Mouse (Mus musculus) thymus, postnatal 25 days (tissue): ENCODE data around the gene Nipa1.
"Not testable (repeated sequence)": the region's sequence is repeated elsewhere in the genome, so short reads cannot be mapped to it uniquely, and the experiment has no call there.

Source experiments
- DNase-seq: peaks from one replicate; pipeline ENCODE4 v3.0.0; 2022

Nipa1 gene

GRCm38 (mm10) chr7:56019930-56020253, at the start of gene Nipa1:
TSS of gene Nipa1 (minus strand) at chr7:56019954.
- DNase-seq: no peak

GRCm38 (mm10) chr7:56066634-56067033, 46.9 kb upstream of the Nipa1 start:
- DNase-seq: no peak

- no peak for DNase-seq
These were observed 46.4 kb upstream of the Nipa1 start for GRCm38 (mm10) chr7:56066136-56066535.

- no peak for DNase-seq
These were observed 45.1 kb upstream of the Nipa1 start for GRCm38 (mm10) chr7:56064876-56065275.

- DNase-seq: no peak
These were observed 35.6 kb upstream of the Nipa1 start for GRCm38 (mm10) chr7:56055338-56055737.

GRCm38 (mm10) chr7:56052996-56053395, 33.2 kb upstream of the Nipa1 start:
- DNase-seq: no peak

GRCm38 (mm10) chr7:56050487-56050911, 30.7 kb upstream of the Nipa1 start:
- peak; percentile 11 for DNase-seq

- peak; percentile 96 for DNase-seq
These were observed 30.1 kb upstream of the Nipa1 start, which contains the start of gene Herc2 for GRCm38 (mm10) chr7:56049831-56050321. TSS of gene Herc2 (plus strand) at chr7:56050196.

GRCm38 (mm10) chr7:56047178-56047577, 27.4 kb upstream of the Nipa1 start:
- no peak for DNase-seq

GRCm38 (mm10) chr7:56044267-56044629, 24.5 kb upstream of the Nipa1 start:
- no peak for DNase-seq

- no peak for DNase-seq
These were observed 24.0 kb upstream of the Nipa1 start for GRCm38 (mm10) chr7:56043577-56044266.

GRCm38 (mm10) chr7:56042353-56042752, 22.6 kb upstream of the Nipa1 start:
- DNase-seq: peak; percentile 71

GRCm38 (mm10) chr7:56023586-56023985, 3.8 kb upstream of the Nipa1 start:
- DNase-seq: no peak

- peak; percentile 46 for DNase-seq
These were observed 503 bp downstream of the Nipa1 start for GRCm38 (mm10) chr7:56018972-56019929.

- peak; percentile 2 for DNase-seq
These were observed 1.2 kb downstream of the Nipa1 start for GRCm38 (mm10) chr7:56018446-56018971.

GRCm38 (mm10) chr7:56017761-56018160, 2.0 kb downstream of the Nipa1 start:
- no peak for DNase-seq

- no peak for DNase-seq
These were observed 3.9 kb downstream of the Nipa1 start for GRCm38 (mm10) chr7:56015837-56016236.

- DNase-seq: no peak
These were observed 4.6 kb downstream of the Nipa1 start for GRCm38 (mm10) chr7:56015172-56015571.

GRCm38 (mm10) chr7:56014002-56014702, 5.6 kb downstream of the Nipa1 start:
- not testable (repeated sequence) for DNase-seq

GRCm38 (mm10) chr7:56013261-56014001, 6.3 kb downstream of the Nipa1 start:
- no peak for DNase-seq

GRCm38 (mm10) chr7:56011018-56011333, 8.8 kb downstream of the Nipa1 start:
- DNase-seq: no peak

GRCm38 (mm10) chr7:56010318-56011017, 9.3 kb downstream of the Nipa1 start:
- no peak for DNase-seq
